Mouse (Mus musculus): ENCODE measurements around the gene Sh2d6. TPM values are rescaled to one million over a fixed set of nuclear protein-coding genes. Genes with fewer than 3 reads are reported as not detected.
"Not testable (repeated sequence)": the region's sequence is repeated elsewhere in the genome, so short reads cannot be mapped to it uniquely, and the experiment has no call there.

The Sh2d6 gene
- polyA plus RNA-seq, 1 experiment = not detected

- H3K27ac ChIP-seq (ENCODE audit: insufficient read depth, low read depth, low read length) = 0 out of 2 replicates have a peak within 1 kb of the TSS, but pooled peaks have one; percentile 23
- TF ChIP-seq POLR2A (IDR thresholded peaks at IDR 0.05; ENCODE audit: insufficient read depth, low read depth, low read length) (no peak), CTCF (IDR thresholded peaks at IDR 0.05; ENCODE audit: insufficient read depth, low read depth, low read length) (no peak)
- no peak within 1 kb of the TSS for H3K4me3 ChIP-seq (ENCODE audit: insufficient read depth, low read depth, low read length)
- peaks cover 15% of the 10 kb centered on the region for H3K4me1 ChIP-seq (ENCODE audit: control insufficient read depth, insufficient read depth, low read length)
- 25% methylated on average over 23 of the region's 23 CpGs for WGBS
These were observed 22.9 kb upstream of the Sh2d6 start, which contains the start of gene Capg for GRCm38 (mm10) chr6:72544283-72544987. Capg (plus strand) TSS chr6:72544391.

GRCm38 (mm10) chr6:72543265-72543850, 21.9 kb upstream of the Sh2d6 start:
- no peak for TF ChIP-seq POLR2A (IDR thresholded peaks at IDR 0.05; ENCODE audit: insufficient read depth, low read depth, low read length)
- TF ChIP-seq CTCF (IDR thresholded peaks at IDR 0.05; ENCODE audit: insufficient read depth, low read depth, low read length) = no peak
- H3K4me1 ChIP-seq (ENCODE audit: control insufficient read depth, insufficient read depth, low read length) = peaks cover 13% of the 10 kb centered on the region
- no peak overlapping the region for H3K4me3 ChIP-seq (ENCODE audit: insufficient read depth, low read depth, low read length)
- 0 out of 2 replicates have a peak overlapping the region, but pooled peaks have one; percentile 23 for H3K27ac ChIP-seq (ENCODE audit: insufficient read depth, low read depth, low read length)
- 60% methylated on average over 12 of the region's 12 CpGs for WGBS

DNA sequence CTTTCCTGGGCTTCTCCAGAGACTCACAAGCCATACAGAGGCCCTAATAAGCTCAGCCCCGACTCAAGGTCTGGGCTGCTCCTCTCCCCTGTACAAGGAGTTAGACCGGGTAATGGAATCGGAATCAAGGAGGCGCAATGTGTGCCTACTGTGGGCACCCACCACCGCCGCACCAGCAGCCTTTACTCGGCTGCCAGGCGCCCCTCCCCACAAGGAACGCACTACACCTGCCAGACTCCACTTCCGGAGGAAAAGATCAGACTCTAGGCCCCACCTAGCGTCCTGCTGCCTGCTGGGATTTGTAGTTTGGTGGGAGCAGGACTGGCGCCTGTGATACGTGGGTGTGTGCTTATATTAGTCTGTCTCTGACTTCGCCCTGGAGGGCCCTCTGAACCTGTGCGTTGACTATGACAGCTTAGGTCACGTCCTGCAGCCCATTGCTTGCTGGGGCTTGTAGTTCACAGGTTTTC, 17.1 kb upstream of the Sh2d6 start:
- peak overlapping the region; percentile 81 for H3K27ac ChIP-seq (ENCODE audit: insufficient read depth, low read depth, low read length)
- peak overlapping the region; percentile 67 for H3K4me3 ChIP-seq (ENCODE audit: insufficient read depth, low read depth, low read length)
- WGBS = 2% methylated on average over 16 of the region's 16 CpGs
- H3K4me1 ChIP-seq (ENCODE audit: control insufficient read depth, insufficient read depth, low read length) = peaks cover 13% of the 10 kb centered on the region
- TF ChIP-seq POLR2A (IDR thresholded peaks at IDR 0.05; ENCODE audit: insufficient read depth, low read depth, low read length) (peak; percentile 81), CTCF (IDR thresholded peaks at IDR 0.05; ENCODE audit: insufficient read depth, low read depth, low read length) (no peak)

- TF ChIP-seq CTCF (IDR thresholded peaks at IDR 0.05; ENCODE audit: insufficient read depth, low read depth, low read length) = no peak
- no peak for TF ChIP-seq POLR2A (IDR thresholded peaks at IDR 0.05; ENCODE audit: insufficient read depth, low read depth, low read length)
- Histone ChIP-seq H3K4me1 (ENCODE audit: control insufficient read depth, insufficient read depth, low read length) (peaks cover 13% of the 10 kb centered on the region), H3K27ac (ENCODE audit: insufficient read depth, low read depth, low read length) (peak overlapping the region; percentile 81), H3K4me3 (ENCODE audit: insufficient read depth, low read depth, low read length) (peak overlapping the region; percentile 67)
- 58% methylated on average over 10 of the region's 10 CpGs for WGBS
These were observed 16.5 kb upstream of the Sh2d6 start for GRCm38 (mm10) chr6:72537998-72538500.

GRCm38 (mm10) chr6:72535165-72535564, 13.7 kb upstream of the Sh2d6 start:
- 3% methylated on average over 9 of the region's 9 CpGs for WGBS
- H3K4me1 ChIP-seq (ENCODE audit: control insufficient read depth, insufficient read depth, low read length) = peaks cover 16% of the 10 kb centered on the region
- H3K4me3 ChIP-seq (ENCODE audit: insufficient read depth, low read depth, low read length) = no peak overlapping the region
- TF ChIP-seq CTCF (IDR thresholded peaks at IDR 0.05; ENCODE audit: insufficient read depth, low read depth, low read length) (peak; percentile 51), POLR2A (IDR thresholded peaks at IDR 0.05; ENCODE audit: insufficient read depth, low read depth, low read length) (no peak)
- no peak overlapping the region for H3K27ac ChIP-seq (ENCODE audit: insufficient read depth, low read depth, low read length)

GRCm38 (mm10) chr6:72534035-72534809, 12.7 kb upstream of the Sh2d6 start:
- Histone ChIP-seq H3K4me3 (ENCODE audit: insufficient read depth, low read depth, low read length) (no peak overlapping the region), H3K27ac (ENCODE audit: insufficient read depth, low read depth, low read length) (no peak overlapping the region), H3K4me1 (ENCODE audit: control insufficient read depth, insufficient read depth, low read length) (peaks cover 16% of the 10 kb centered on the region)
- 36% methylated on average over 9 of the region's 9 CpGs for WGBS
- TF ChIP-seq CTCF (IDR thresholded peaks at IDR 0.05; ENCODE audit: insufficient read depth, low read depth, low read length) (peak; percentile 80), POLR2A (IDR thresholded peaks at IDR 0.05; ENCODE audit: insufficient read depth, low read depth, low read length) (no peak)

DNA sequence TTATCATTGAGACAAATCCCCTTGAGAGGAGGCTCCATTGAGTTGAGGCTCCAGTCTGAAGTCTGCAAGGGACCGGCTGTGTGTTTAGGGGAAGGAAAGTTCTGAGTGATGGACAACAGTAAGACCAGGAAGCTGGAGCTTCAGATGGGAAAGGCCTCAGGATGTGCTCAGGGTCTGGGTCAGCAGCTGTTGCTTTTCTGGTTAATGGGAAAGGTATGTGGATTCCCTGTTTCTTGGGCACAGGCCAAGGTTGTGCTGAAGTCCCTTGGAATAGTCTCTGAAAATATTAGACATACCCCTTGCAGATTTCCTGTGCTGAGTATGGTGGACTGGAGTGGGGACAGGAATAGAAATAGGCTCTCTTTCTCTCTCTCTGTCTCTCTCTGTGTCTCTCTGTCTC, 12.0 kb upstream of the Sh2d6 start:
- H3K27ac ChIP-seq (ENCODE audit: insufficient read depth, low read depth, low read length) = not testable (repeated sequence)
- 16% methylated on average over 1 of the region's 1 CpGs for WGBS

GRCm38 (mm10) chr6:72532580-72532979, 11.1 kb upstream of the Sh2d6 start:
- 53% methylated on average over 4 of the region's 4 CpGs for WGBS
- TF ChIP-seq POLR2A (IDR thresholded peaks at IDR 0.05; ENCODE audit: insufficient read depth, low read depth, low read length) (no peak), CTCF (IDR thresholded peaks at IDR 0.05; ENCODE audit: insufficient read depth, low read depth, low read length) (no peak)
- Histone ChIP-seq H3K4me3 (ENCODE audit: insufficient read depth, low read depth, low read length) (no peak overlapping the region), H3K4me1 (ENCODE audit: control insufficient read depth, insufficient read depth, low read length) (peaks cover 8% of the 10 kb centered on the region), H3K27ac (ENCODE audit: insufficient read depth, low read depth, low read length) (peak overlapping the region; percentile 77)

More for the DNA sequence above, 12.0 kb upstream of the Sh2d6 start:
- peaks cover 13% of the 10 kb centered on the region for H3K4me1 ChIP-seq (ENCODE audit: control insufficient read depth, insufficient read depth, low read length)
- not testable (repeated sequence) for H3K4me3 ChIP-seq (ENCODE audit: insufficient read depth, low read depth, low read length)

Data from olfactory bulb, adult 2 months (tissue).